Mouse (Mus musculus): ENCODE measurements around the gene Cct2.
A peak's percentile ranks its signal among the peaks of the same experiment; 100 is the strongest.

Cct2 gene

GRCm38 (mm10) chr10:117063254-117064021 is at the start of gene Cct2:
Cct2 (minus strand) TSS chr10:117063814.
- DNase-seq (ENCODE audit: low spot score in 2 of 2) = peak; percentile 65 to 86

- DNase-seq (ENCODE audit: low spot score in 2 of 2) = no peak
These were observed 48.9 kb upstream of the Cct2 start for GRCm38 (mm10) chr10:117112545-117112944.

- DNase-seq (ENCODE audit: low spot score in 2 of 2) = no peak
These were observed 47.8 kb upstream of the Cct2 start for GRCm38 (mm10) chr10:117111455-117111854.

- no peak for DNase-seq (ENCODE audit: low spot score in 2 of 2)
These were observed 46.7 kb upstream of the Cct2 start for GRCm38 (mm10) chr10:117110271-117110670.

- DNase-seq (ENCODE audit: low spot score in 2 of 2) = no peak
These were observed 43.1 kb upstream of the Cct2 start for GRCm38 (mm10) chr10:117106686-117107085.

- no peak for DNase-seq (ENCODE audit: low spot score in 2 of 2)
These were observed 42.6 kb upstream of the Cct2 start for GRCm38 (mm10) chr10:117106244-117106643.

- DNase-seq (ENCODE audit: low spot score in 2 of 2) = no peak
These were observed 41.4 kb upstream of the Cct2 start for GRCm38 (mm10) chr10:117105015-117105414.

DNA sequence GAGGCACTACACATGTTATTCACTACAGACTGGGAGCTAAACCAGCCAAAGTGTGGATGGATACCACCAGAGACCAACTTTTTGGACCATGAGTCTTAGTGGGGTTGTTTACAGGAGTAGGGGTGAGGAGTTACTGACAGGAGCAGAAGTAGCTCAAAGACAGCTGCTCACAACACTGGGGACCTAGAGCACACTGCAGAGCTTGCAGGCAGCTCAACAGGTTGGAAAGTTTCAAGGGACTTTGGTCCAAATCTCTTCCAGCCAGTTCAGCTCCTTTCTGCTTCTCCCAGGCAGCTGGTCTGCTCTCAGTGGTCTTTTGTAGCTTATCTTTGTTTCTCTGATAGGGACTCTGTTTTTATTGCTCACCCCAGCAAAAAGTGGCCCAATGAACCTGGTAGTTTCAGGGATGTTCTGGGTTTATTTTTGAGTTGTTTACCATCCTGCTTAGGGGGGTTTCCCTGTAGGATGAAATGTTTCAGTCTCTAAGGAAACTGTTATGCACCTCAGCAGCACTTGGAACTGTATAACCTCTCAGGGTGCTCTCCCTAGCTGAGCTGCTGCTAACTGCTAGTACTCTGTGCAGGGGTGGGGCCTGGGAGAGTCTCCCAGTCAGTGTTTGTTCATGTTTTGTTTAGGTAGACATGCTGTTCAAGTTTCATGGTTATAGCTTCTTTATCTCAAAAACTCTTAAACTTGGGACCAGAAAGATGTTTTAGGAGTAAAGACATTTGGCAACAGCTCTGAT is 40.4 kb upstream of the Cct2 start:
- DNase-seq (ENCODE audit: low spot score in 2 of 2) = no peak

DNA sequence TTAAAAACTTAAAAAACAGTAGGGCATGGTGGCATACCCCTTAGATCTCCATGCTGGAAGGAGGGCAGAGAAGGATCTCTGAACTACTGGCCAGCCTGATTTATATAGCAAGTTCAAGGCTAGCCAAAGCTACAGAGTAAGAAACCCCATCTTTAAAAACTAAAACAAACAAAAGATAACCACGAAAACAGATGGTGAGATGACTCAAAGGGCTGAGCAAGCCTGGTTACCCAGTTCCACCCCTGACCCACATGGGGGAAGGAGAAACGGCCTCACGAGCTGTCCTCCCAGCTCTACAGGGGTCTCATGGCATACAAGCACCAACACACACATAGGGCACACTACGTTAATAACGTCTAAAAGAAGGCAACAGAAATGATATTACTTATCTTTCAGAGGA is 36.6 kb upstream of the Cct2 start:
- no peak for DNase-seq (ENCODE audit: low spot score in 2 of 2)

DNA sequence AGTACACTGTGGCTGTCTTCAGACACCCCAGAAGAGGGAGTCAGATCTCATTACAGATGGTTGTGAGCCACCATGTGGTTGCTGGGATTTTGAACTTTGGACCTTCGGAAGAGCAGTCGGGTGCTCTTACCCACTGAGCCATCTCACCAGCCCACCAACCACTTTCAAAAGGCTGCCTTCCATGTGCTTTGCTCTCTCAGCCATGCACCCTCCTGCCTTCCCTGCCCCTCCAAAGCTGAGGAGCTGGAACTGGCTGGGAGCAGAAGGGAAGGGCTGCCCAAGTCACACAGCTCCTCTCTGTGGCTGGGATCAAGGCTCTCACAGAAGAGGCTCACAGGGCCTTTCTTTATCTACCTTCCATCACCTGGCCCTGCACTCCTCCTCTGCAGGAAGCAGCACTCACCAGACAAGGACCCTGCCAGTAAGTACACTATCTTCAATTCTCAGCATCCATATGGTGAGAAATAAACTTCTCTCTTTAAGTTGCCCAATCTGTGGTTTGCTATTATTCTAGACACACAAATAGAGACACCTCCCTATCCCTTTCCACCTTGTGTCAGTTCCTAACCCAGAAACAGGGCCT is 33.6 kb upstream of the Cct2 start:
- DNase-seq (ENCODE audit: low spot score in 2 of 2) = no peak

GRCm38 (mm10) chr10:117096096-117096495 is 32.5 kb upstream of the Cct2 start:
- DNase-seq (ENCODE audit: low spot score in 2 of 2) = no peak

- DNase-seq (ENCODE audit: low spot score in 2 of 2) = peak in 1 of 2 experiments; percentile 10
These were observed 31.1 kb upstream of the Cct2 start for GRCm38 (mm10) chr10:117094504-117095329.

DNA sequence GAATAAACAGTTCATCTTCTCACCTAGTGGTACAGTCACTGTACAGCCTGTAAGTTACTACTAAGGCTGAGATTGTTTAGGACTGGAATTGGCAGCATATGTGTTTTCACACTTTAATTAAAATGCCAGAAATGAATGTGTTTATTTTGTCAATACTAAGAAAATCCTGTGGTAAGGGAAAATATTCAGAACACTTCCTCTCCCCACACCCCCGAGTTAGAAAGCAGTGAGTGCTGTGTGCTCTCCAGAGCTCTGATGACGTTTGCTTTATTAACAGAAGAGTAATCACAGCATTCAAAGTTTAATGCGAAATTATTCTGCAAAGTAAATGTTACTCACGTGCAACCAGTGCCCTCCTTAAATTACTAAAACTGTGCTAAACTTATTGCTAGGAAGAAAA is 26.0 kb upstream of the Cct2 start:
- no peak for DNase-seq (ENCODE audit: low spot score in 2 of 2)

DNA sequence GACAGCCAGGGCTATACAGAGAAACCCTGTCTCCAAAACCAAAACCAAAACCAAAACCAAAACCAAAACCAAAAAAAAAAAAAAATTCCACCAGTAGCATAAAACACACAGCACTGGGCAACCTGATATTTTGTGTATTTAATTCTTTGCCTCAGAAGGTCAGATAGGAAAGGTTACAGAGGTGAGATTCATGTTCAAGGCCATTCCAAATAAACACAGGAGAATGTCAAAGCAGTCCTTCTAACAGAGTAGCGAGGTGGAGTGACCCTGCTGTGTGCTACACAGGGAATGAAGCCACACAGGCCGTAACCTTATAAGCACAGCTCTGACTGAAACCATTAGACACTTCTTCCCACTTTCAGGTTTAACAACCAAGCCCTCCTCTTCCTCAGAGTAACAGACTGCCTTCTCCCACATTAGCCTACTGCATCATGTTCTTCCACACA is 18.3 kb upstream of the Cct2 start:
- no peak for DNase-seq (ENCODE audit: low spot score in 2 of 2)

DNA sequence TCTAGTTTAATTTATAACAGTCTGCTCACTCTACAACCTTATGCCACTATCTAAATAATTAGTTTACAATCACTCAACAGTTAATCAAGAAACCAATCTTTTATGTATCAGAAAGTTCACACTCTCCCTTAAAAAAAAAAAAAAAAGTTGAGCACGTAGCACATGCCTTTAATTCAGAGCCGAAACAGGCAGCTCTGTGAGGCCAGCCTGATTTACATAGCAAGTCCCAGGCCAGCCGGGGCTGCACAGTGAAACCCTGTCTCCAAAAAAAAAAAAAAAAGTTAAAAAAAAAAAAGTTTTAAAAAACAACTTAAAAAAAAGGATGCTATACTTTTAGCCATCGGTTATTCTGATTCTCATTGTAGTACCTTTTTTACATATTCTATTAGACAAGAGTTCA is 17.7 kb upstream of the Cct2 start:
- DNase-seq (ENCODE audit: low spot score in 2 of 2) = no peak

GRCm38 (mm10) chr10:117078284-117078683 is 14.7 kb upstream of the Cct2 start:
- no peak for DNase-seq (ENCODE audit: low spot score in 2 of 2)

DNA sequence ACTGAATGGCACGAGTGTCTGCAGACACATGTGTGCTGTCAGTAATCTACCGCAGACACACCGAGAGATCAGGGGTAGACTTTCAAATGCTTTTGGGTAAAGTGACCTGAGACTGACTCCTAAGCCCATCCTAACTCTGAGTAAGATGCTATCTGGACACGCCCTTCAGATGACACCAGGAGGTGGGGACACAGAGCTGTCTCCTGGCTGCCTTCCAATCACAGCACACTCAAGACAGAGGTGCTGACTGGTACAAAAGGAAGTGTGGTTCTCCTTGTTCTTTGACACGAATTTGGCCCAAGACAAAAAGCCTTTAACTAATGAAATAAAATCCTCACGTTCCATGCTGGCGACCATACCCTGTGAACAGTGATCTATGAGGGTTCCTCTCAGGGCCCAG is 9.6 kb upstream of the Cct2 start:
- DNase-seq (ENCODE audit: low spot score in 2 of 2) = no peak

GRCm38 (mm10) chr10:117072191-117072888 is 8.7 kb upstream of the Cct2 start:
- no peak for DNase-seq (ENCODE audit: low spot score in 2 of 2)

GRCm38 (mm10) chr10:117069109-117069508 is 5.5 kb upstream of the Cct2 start:
- DNase-seq (ENCODE audit: low spot score in 2 of 2) = no peak

GRCm38 (mm10) chr10:117064076-117064475 is 462 bp upstream of the Cct2 start:
- DNase-seq (ENCODE audit: low spot score in 2 of 2) = no peak

GRCm38 (mm10) chr10:117062894-117063253 is 740 bp downstream of the Cct2 start:
- no peak for DNase-seq (ENCODE audit: low spot score in 2 of 2)

All from left cerebral cortex, adult 9 months (tissue).